Mouse (Mus musculus) stomach, postnatal 0 days (tissue): ENCODE results near the gene Afap1l2.

ENCODE experiments used
- CTCF ChIP-seq: IDR thresholded peaks from 2 replicates; pipeline ENCODE4 v1.5.1; 2016; ENCODE audit warnings: antibody characterized with exemption, low read depth, mild to moderate bottlenecking, moderate library complexity
- EP300 ChIP-seq: optimal IDR thresholded peaks from 2 replicates; pipeline ENCODE3; 2016; ENCODE audit warnings: antibody characterized with exemption

DNA sequence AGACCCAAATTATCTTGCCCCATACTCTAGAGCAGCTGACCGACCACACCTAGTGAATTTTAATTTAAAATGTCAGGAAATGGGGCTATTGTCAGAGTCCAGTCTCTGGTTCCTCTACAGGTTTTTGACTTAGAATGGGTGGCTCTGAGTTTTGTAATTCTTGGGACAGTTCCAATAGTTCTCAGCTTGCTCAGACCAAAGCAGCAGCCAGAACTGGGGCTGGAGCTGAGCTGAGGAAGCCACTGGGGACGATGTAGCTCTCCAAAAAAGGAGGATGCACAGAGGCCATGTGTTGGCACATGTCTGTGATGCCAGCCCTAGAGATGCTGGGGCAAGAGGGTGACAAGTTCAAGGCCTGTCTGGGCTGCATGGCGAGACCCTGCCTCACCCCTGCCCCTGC is 78.6 kb downstream of the Afap1l2 start:
- TF ChIP-seq CTCF = no peak
- TF ChIP-seq EP300 = no peak
